Mouse (Mus musculus): ENCODE results near the gene Timp2.

The Timp2 gene

GRCm38 (mm10) chr11:118269827-118270226 is 85.7 kb downstream of the Timp2 start:
- in situ Hi-C loops (cut with MboI; ENCODE audit: low pct_unique_long_range_greater_than_20kb in 1 of 2, low sequenced_read_pairs in 2 of 2, unreplicated experiment in 1 of 2) = no loop called here

DNA sequence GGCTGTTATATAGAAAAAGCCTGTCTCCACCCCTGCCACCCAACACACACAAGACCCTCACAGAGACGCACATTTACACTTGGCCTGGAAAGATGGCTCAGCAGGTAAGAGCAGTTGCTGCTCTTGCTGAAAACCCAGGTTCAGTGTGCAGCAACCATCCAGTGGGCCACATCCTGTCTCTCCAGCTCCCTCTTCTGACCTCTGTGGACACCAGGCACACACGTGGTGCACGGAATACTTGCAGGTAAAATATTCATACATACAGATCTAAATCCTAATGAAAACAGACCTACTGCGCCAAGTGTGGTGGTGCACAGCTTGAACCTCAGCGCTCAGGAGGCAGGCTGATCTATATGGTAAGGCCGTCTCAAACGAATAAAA is 88.9 kb downstream of the Timp2 start:
- in situ Hi-C loops (cut with MboI; ENCODE audit: low pct_unique_long_range_greater_than_20kb in 1 of 2, low sequenced_read_pairs in 2 of 2, unreplicated experiment in 1 of 2) = no loop called here

GRCm38 (mm10) chr11:118266044-118266665 is 89.4 kb downstream of the Timp2 start:
- in situ Hi-C loops (cut with MboI; ENCODE audit: low pct_unique_long_range_greater_than_20kb in 1 of 2, low sequenced_read_pairs in 2 of 2, unreplicated experiment in 1 of 2) = no loop called here

DNA sequence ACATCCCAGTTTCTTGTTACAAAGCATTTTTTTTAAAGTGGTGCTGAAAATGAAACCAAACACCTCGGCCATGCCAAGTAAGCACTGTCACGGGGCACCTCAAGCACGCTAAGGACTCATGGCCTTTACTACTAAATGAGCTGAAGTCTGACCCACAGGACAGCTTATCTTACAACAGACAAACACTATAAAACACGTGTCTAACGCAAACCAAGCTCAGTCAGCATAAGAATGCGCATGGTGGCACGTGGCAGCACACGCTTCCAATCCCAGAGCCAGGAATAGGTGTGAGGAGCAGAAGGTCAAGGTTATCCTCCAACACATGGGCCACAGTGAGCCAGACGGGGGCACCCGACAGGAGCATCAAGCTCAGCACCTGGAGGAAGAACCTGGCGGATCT is 89.9 kb downstream of the Timp2 start:
- in situ Hi-C loops (cut with MboI; ENCODE audit: low pct_unique_long_range_greater_than_20kb in 1 of 2, low sequenced_read_pairs in 2 of 2, unreplicated experiment in 1 of 2) = no loop called here

GRCm38 (mm10) chr11:118263146-118263545 is 92.4 kb downstream of the Timp2 start:
- in situ Hi-C loops (cut with MboI; ENCODE audit: low pct_unique_long_range_greater_than_20kb in 1 of 2, low sequenced_read_pairs in 2 of 2, unreplicated experiment in 1 of 2) = no loop called here

DNA sequence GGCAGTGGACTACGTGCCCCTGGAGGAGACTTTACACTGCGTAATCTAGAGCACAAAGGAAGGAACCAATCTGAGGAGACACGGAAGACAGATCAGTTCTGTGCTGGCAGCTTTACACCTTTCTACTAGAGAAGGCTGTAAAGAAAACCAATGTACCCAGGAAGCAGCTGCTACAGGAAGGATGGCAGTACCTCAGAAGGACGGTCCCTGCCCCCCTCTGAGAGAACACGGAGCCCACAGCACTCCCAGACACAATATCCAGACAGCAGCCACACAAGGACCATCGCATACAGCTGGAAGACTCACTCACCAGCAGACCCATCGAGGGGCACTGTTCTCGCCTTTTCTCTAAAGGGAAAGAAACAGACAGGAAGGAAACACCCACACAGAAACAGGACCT is 95.5 kb downstream of the Timp2 start:
- in situ Hi-C loops (cut with MboI; ENCODE audit: low pct_unique_long_range_greater_than_20kb in 1 of 2, low sequenced_read_pairs in 2 of 2, unreplicated experiment in 1 of 2) = no loop called here

- in situ Hi-C loops (cut with MboI; ENCODE audit: low pct_unique_long_range_greater_than_20kb in 1 of 2, low sequenced_read_pairs in 2 of 2, unreplicated experiment in 1 of 2) = no loop called here
These were observed 96.0 kb downstream of the Timp2 start for GRCm38 (mm10) chr11:118259580-118259979.

DNA sequence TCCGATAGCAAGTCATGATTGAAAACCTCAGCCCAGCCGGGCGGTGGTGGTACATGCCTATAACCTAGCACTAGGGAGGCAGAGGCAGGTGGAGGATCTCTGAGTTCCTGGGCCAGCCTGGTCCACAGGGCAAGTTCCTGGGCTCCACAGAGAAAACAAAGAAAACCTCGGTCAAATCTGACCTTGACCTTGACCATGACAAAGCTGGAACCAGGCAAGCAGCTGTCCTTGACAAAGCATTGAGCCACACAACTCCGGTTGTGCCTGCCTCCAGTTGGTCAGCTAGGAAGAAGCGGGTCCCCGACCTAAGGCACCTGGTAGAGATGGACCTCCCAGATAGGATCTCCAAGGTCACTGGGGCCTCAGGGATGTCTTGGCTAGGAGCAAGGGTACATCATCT is 99.2 kb downstream of the Timp2 start:
- in situ Hi-C loops (cut with MboI; ENCODE audit: low pct_unique_long_range_greater_than_20kb in 1 of 2, low sequenced_read_pairs in 2 of 2, unreplicated experiment in 1 of 2) = no loop called here

GRCm38 (mm10) chr11:118254159-118254951 is 101.2 kb downstream of the Timp2 start:
- in situ Hi-C loops (cut with MboI; ENCODE audit: low pct_unique_long_range_greater_than_20kb in 1 of 2, low sequenced_read_pairs in 2 of 2, unreplicated experiment in 1 of 2) = no loop called here

DNA sequence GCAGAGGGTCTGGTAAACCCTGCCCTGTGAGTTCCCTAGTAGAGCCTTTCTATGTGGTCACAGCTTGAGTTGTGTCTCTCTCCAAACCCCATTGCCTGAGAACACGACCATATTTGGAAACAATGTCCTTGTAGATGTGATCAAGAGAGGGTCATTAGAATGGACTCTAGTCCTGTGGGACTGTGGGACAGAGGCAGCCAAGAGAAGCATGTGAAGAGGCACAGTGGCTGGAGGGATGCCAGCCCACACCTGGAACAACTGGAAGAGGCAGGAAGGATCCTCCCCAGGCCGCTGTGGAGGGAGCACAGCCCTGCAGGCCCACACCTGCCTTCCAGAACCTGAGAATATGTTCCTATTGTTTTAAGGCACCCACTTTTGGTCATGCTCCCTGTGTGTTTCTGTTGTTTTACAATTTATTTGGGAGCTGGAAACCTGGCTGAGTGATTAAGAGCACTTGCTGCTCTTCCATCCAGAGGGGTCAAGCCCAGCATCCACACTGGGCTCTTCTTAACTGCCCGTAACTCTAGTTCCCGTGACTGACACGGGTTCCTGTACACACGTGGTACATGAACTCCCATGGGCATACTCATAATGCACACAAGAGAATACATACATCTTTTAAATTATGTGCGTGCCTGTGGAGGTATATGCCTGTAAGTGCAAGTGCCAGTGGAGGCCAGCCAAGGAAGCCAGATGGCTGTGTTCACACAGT is 101.9 kb downstream of the Timp2 start:
- in situ Hi-C loops (cut with MboI; ENCODE audit: low pct_unique_long_range_greater_than_20kb in 1 of 2, low sequenced_read_pairs in 2 of 2, unreplicated experiment in 1 of 2) = no loop called here
